Mouse (Mus musculus): ENCODE data around the gene Taf9. TPM values are rescaled to one million over a fixed set of nuclear protein-coding genes. Genes with fewer than 3 reads are reported as not detected.

Gene Taf9
- polyA plus RNA-seq, 1 experiment = 1.8 TPM

DNA sequence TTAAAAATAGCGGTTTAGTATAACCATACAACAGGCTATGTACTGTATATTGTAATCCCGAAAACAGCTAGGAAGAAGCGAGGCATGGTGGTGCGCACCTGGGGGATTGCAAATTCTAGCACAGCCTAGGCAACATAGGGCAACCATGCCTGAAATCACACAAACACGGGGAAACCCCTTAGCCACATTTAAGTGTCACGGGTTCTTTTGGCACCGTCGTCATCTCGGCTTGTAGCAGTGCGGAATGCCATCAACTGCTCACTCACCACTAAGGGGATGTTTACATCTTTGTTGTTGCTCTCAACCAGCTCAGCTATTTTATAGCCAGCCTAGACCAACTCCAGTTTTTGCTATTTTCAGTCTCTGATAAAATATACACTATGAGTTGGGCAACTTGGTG is 47.5 kb downstream of the Taf9 start:
- H3K4me1 ChIP-seq (ENCODE audit: control insufficient read depth, insufficient read depth, low read length) = no peaks in the 10 kb centered on the region
- no peaks in the 10 kb centered on the region for H3K27me3 ChIP-seq (replicated peaks; ENCODE audit: control insufficient read depth, insufficient read depth, low read length)
- WGBS = 92% methylated on average over 10 of the region's 10 CpGs
- DNase-seq = no peak
- H3K36me3 ChIP-seq (ENCODE audit: control insufficient read depth, insufficient read depth, low read length) = peaks cover 8% of the 10 kb centered on the region
- H3K27ac ChIP-seq (ENCODE audit: insufficient read depth, low read depth, low read length) = no peak overlapping the region
- TF ChIP-seq CTCF (conservative IDR thresholded peaks at IDR 0.05; ENCODE audit: insufficient read depth, insufficient read length, low read depth, low read length) = no peak
- TF ChIP-seq POLR2A (IDR thresholded peaks at IDR 0.05; ENCODE audit: low read depth, low read length) = no peak
- H3K4me3 ChIP-seq (ENCODE audit: insufficient read depth, low read depth, low read length) = no peak overlapping the region

DNA sequence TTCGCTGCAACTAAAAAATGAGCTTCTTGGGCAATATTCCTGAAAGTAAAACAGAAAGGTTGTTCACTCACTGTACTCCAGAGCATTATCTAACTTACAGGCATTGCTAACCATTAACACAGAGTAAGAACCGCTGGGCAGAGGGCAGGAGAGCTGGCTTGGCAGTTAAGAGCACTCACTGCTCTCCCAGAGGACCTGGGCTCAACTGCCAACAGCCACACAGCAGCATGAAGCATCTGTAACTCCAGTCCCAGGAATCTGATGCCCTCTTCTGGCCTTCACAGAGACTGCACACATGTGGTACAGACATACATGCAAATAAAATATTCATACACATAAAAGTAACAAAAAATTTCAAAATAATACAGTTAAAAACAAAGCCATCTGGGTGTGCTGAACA is 52.1 kb downstream of the Taf9 start:
- H3K4me3 ChIP-seq (ENCODE audit: insufficient read depth, low read depth, low read length) = no peak overlapping the region
- TF ChIP-seq POLR2A (IDR thresholded peaks at IDR 0.05; ENCODE audit: low read depth, low read length) (no peak), CTCF (conservative IDR thresholded peaks at IDR 0.05; ENCODE audit: insufficient read depth, insufficient read length, low read depth, low read length) (peak; percentile 47)
- H3K36me3 ChIP-seq (ENCODE audit: control insufficient read depth, insufficient read depth, low read length) = peaks cover 16% of the 10 kb centered on the region
- no peak overlapping the region for H3K27ac ChIP-seq (ENCODE audit: insufficient read depth, low read depth, low read length)
- WGBS = 62% methylated on average over 2 of the region's 2 CpGs
- no peaks in the 10 kb centered on the region for H3K27me3 ChIP-seq (replicated peaks; ENCODE audit: control insufficient read depth, insufficient read depth, low read length)
- DNase-seq = peak; percentile 86
- no peaks in the 10 kb centered on the region for H3K4me1 ChIP-seq (ENCODE audit: control insufficient read depth, insufficient read depth, low read length)

Other genes with a start within 250 kb of the Taf9 start
- 0.17 and 0.23 TPM in 2 replicates for gene Naip1, start 198.7 kb upstream of the Taf9 start, polyA plus RNA-seq (2012; rRNA removed)
- gene Gtf2h2, start 159.0 kb upstream of the Taf9 start, polyA plus RNA-seq (2012; rRNA removed) = 39.2 and 41.2 TPM in 2 replicates
- gene Ocln, start 98.9 kb upstream of the Taf9 start, polyA plus RNA-seq (2012; rRNA removed) = 10.5 and 11.0 TPM in 2 replicates
- gene Marveld2, start 34.6 kb upstream of the Taf9 start, polyA plus RNA-seq (2012; rRNA removed) = 11.5 and 13.0 TPM in 2 replicates
- 38.8 and 52.5 TPM in 2 replicates for gene Ak6, start 600 bp upstream of the Taf9 start, polyA plus RNA-seq (2012; rRNA removed)
- gene Rad17, start 528 bp upstream of the Taf9 start, polyA plus RNA-seq (2012; rRNA removed) = 4.0 and 5.2 TPM in 2 replicates
- 1.8 and 1.9 TPM in 2 replicates for gene Ccdc125, start 18.1 kb downstream of the Taf9 start, polyA plus RNA-seq (2012; rRNA removed)
- gene Cdk7, start 79.4 kb downstream of the Taf9 start, polyA plus RNA-seq (2012; rRNA removed) = 13.4 and 15.4 TPM in 2 replicates
- 105 and 131 TPM in 2 replicates for gene Mrps36, start 93.1 kb downstream of the Taf9 start, polyA plus RNA-seq (2012; rRNA removed)
- 0.19 and 0.23 TPM in 2 replicates for gene Cenph, start 124.3 kb downstream of the Taf9 start, polyA plus RNA-seq (2012; rRNA removed)
- gene Ccnb1, start 135.0 kb downstream of the Taf9 start, polyA plus RNA-seq (2012; rRNA removed) = 1.0 and 1.1 TPM in 2 replicates
- 28.5 and 33.8 TPM in 2 replicates for gene Slc30a5, start 181.8 kb downstream of the Taf9 start, polyA plus RNA-seq (2012; rRNA removed)